Mouse (Mus musculus) limb, embryonic 11.5 days (tissue): ENCODE measurements around the gene Tfap4. TPM values are rescaled to one million over a fixed set of nuclear protein-coding genes. Genes with fewer than 3 reads are reported as not detected.
A peak's percentile ranks its signal among the peaks of the same experiment; 100 is the strongest.

Experiments
- ATAC-seq: fragments of 200-750 bp; cut with Nextera tagmentation; 2 replicates; pipeline ENCODE4 v1.8.0; 2017; ENCODE audit warnings: low read depth; ENCODE audit not compliant: insufficient number of reproducible peaks, low FRiP score, low TSS enrichment
- DNase-seq: peaks from one replicate; pipeline ENCODE4 v3.0.0-alpha.2; 2015; ENCODE audit warnings: low spot score
- H3K27ac ChIP-seq: fragments of 300-500 bp; sonication (generic); replicated peaks from 2 replicates; pipeline ENCODE4 v1.5.1; 2014; ENCODE audit warnings: low read depth, mild to moderate bottlenecking, low read length
- H3K27me3 ChIP-seq: fragments of 300-500 bp; sonication (generic); 2 replicates; pipeline ENCODE4 v1.6.1; 2014; ENCODE audit warnings: mild to moderate bottlenecking, low read length, mixed read lengths; ENCODE audit not compliant: control insufficient read depth, insufficient read depth
- H3K36me3 ChIP-seq: fragments of 300-500 bp; sonication (generic); 2 replicates; pipeline ENCODE4 v1.6.1; 2014; ENCODE audit warnings: mild to moderate bottlenecking, low read length, moderate library complexity, mixed read lengths; ENCODE audit not compliant: control insufficient read depth, insufficient read depth
- H3K4me1 ChIP-seq: fragments of 300-500 bp; sonication (generic); 2 replicates; pipeline ENCODE4 v1.6.1; 2014; ENCODE audit warnings: low read length, mixed read lengths; ENCODE audit not compliant: control insufficient read depth, insufficient read depth
- H3K4me2 ChIP-seq: fragments of 300-500 bp; sonication (generic); 2 replicates; pipeline ENCODE4 v1.6.1; 2014; ENCODE audit warnings: low read depth, mild to moderate bottlenecking, moderate library complexity; ENCODE audit not compliant: severe bottlenecking
- H3K4me3 ChIP-seq: fragments of 300-500 bp; sonication (generic); 2 replicates; pipeline ENCODE4 v1.5.1; 2014; ENCODE audit warnings: low read depth, low read length
- H3K9ac ChIP-seq: fragments of 300-500 bp; sonication (generic); 2 replicates; pipeline ENCODE4 v1.6.1; 2014; ENCODE audit warnings: mild to moderate bottlenecking, low read length
- H3K9me3 ChIP-seq: fragments of 300-500 bp; sonication (generic); 2 replicates; pipeline ENCODE4 v1.6.1; 2016; ENCODE audit warnings: low read length; ENCODE audit not compliant: control insufficient read depth
- WGBS: fragments of 180-500 bp; shearing (Covaris S2); extraction: QIAGEN DNeasy Blood & Tissue Kit; methylation state at CpG from one replicate; pipeline ENCODE4 v1.1.7; 2014; 5-methylcytosine and 5-hydroxymethylcytosine counted together
- polyA plus RNA-seq: library from polyadenylated mRNA; unstranded; fragments of >200 nt; fragmentation: Nextera tagmentation; extraction: Ambion mirVana; gene quantifications from 2 replicates; pipeline ENCODE4 v1.2.1, GENCODE M21; 2014

Tfap4 gene
- polyA plus RNA-seq, 1 experiment from 2014 or later = 35.3 TPM

DNA sequence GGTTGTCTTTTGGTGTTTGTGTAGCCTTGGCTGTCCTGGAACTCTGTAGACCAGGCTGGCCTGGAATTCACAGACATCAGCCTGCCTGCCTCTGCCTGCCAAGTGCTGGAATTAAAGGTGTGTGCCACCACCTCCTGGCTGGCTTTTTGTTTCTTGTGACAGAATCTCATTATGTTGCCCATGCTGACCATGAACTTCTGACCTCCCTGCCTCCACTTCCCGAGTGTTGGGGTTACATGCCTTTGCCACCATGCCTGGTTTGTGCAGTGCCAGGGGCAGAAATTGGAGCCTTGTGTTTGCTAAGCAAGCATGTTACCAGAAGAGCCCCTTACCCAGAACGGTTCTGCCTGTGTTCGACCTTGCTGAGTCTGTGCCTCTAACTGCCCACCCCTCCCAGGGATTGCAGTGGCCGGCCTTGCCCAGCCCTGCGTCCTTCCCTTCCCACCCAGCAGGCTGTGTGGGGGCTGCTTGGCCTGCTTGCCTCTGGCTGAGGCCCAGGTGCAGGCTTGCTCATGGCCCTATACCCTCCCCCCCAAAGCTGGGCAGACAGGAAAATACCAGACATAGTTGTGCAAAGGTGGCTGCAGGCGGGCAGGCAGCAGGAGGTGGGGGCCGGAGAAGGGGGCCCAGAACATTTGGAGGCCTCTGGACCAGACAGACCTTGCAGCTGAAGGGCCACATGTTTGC lies 43.3 kb upstream of the Tfap4 start:
- DNase-seq (peak; percentile 72), ATAC-seq (peak; percentile 53)
- Histone ChIP-seq H3K9ac (peak overlapping the region; percentile 14; the same call in 1 of the 2 replicates), H3K9me3 (no peaks in the 10 kb centered on the region), H3K27ac (peak overlapping the region; percentile 90), H3K27me3 (no peaks in the 10 kb centered on the region), H3K36me3 (no peaks in the 10 kb centered on the region), H3K4me2 (peak overlapping the region; percentile 28), H3K4me3 (no peak overlapping the region), H3K4me1 (peaks cover 85% of the 10 kb centered on the region)
- WGBS = 10% methylated on average over 7 of the region's 7 CpGs

DNA sequence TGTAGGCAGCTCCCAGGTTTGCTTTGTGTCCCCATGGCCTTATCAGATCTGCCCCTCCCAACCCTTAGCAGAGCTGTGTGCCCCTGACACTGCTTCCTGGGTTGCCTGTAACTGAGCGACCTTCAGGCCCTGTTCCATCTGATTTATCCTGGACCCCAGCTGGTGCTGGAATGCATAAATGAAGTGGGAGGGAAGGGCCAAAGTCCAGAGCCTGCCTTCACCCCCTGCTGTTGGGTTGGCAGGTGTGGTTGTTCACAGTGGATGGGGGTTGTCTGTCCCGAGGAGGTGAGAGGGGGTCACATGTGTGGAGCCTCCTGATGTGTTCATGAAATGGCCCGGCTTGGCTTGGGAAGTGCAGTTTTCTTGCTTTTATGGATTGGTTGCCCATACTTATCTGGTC lies 42.5 kb upstream of the Tfap4 start:
- no peak for ATAC-seq
- no peak for DNase-seq
- Histone ChIP-seq H3K36me3 (no peaks in the 10 kb centered on the region), H3K9me3 (no peaks in the 10 kb centered on the region), H3K4me2 (peak overlapping the region; percentile 10; the same call in 1 of the 2 replicates), H3K9ac (no peak overlapping the region), H3K4me1 (peaks cover 90% of the 10 kb centered on the region), H3K4me3 (no peak overlapping the region), H3K27me3 (no peaks in the 10 kb centered on the region), H3K27ac (peak overlapping the region; percentile 90)
- 16% methylated on average over 3 of the region's 3 CpGs for WGBS

DNA sequence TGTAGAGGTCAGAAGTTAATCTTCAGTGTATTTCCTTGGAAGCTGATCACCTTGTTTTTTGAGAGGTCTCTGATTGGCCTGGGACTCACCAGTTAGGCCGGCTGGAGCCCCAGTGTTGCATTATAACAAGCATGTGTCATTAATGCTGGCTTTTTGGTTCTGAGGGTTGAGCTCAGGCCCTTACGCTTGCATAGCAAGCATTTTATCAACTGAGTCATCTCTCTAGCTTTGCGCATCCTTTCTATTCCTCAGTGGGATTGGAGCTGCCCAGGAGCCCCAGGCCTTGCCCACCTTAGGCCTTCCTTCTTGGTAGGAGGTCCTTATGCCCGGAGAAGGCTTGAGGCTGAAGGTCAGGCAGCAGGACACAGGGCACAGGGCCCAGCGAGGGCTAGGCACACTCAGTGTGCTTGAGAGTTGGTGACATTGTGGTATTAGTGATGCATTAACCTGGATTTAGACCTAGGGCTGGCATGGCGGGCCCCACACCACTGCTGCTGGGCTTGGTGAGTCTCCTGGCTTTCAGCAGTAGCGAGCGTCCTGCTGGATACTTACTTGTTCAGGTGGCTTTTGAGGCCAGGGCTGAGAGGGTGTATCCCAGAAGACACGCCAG lies 41.2 kb upstream of the Tfap4 start:
- no peaks in the 10 kb centered on the region for H3K27me3 ChIP-seq
- no peak for ATAC-seq
- WGBS = 79% methylated on average over 9 of the region's 9 CpGs
- H3K9ac ChIP-seq = peak overlapping the region; percentile 7; the same call in 1 of the 2 replicates
- no peak for DNase-seq
- no peak overlapping the region for H3K4me2 ChIP-seq
- H3K4me1 ChIP-seq = peaks cover 91% of the 10 kb centered on the region
- H3K4me3 ChIP-seq = no peak overlapping the region
- peak overlapping the region; percentile 65 for H3K27ac ChIP-seq
- H3K9me3 ChIP-seq = no peaks in the 10 kb centered on the region
- H3K36me3 ChIP-seq = no peaks in the 10 kb centered on the region

DNA sequence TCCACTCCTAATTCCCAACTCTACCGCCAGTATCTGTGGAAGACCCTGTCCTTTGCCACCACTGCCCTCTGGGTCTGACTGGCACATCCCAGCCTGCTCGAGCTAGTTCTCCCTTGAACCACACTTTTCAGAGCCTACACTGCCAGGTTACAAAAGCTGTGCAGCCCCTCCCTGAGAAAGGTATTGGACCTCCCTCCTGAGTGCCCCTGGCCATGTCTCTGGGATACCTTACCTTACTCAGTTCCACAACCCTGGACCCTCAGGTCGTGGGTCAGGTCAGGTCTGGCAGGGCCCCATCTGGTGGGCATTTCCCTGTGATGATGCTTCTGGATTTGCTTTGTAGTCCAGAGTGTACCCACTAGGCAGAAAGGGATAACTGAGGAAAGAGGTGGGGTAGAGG lies 40.0 kb upstream of the Tfap4 start:
- peaks cover 84% of the 10 kb centered on the region for H3K4me1 ChIP-seq
- H3K27me3 ChIP-seq = no peaks in the 10 kb centered on the region
- WGBS = 77% methylated on average over 3 of the region's 3 CpGs

DNA sequence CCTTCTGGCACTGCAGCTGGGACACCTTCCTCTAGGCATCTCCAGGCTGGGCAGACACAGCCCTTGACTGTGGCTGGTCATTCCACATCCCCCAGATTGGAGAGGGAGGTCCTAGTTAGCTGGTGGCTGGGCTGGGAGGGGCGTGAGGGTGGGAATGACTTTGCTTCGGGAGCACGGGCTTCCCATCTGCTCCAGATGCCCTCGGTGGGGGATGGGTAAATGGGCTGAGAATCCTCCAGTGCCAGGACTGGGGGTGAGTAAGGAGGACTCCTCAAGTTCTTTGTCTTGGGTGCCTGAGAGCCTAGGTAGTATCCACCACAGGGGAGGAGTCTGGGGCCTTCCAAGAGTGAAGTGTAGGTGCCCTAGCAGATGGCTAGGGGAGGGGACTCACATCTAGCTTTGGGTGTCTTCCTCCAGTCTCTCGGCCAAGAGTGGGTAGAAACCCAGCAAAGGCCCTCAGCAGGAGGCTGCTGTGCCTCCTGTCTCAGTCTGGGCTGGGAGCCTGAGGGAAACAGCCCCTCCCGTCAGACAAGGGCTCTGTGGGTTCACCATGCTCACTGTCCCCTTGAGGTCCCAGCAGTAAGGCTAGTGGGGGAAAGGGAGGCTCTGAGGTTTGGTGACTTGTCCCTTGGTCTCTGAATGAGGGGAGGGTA lies 39.4 kb upstream of the Tfap4 start:
- DNase-seq = no peak
- peak overlapping the region; percentile 23; the same call in 1 of the 2 replicates for H3K9ac ChIP-seq
- 15% methylated on average over 6 of the region's 6 CpGs for WGBS
- H3K27me3 ChIP-seq = no peaks in the 10 kb centered on the region
- H3K4me1 ChIP-seq = peaks cover 79% of the 10 kb centered on the region
- no peaks in the 10 kb centered on the region for H3K36me3 ChIP-seq
- H3K4me2 ChIP-seq = peak overlapping the region; percentile 3; the same call in 1 of the 2 replicates
- no peak overlapping the region; the same call in 1 of the 2 replicates for H3K27ac ChIP-seq
- no peak overlapping the region for H3K4me3 ChIP-seq
- no peaks in the 10 kb centered on the region for H3K9me3 ChIP-seq
- no peak for ATAC-seq

More for the DNA sequence above, 40.0 kb upstream of the Tfap4 start:
- no peak for DNase-seq
- Histone ChIP-seq H3K4me3 (no peak overlapping the region), H3K9me3 (no peaks in the 10 kb centered on the region), H3K36me3 (no peaks in the 10 kb centered on the region), H3K27ac (no peak overlapping the region), H3K4me2 (no peak overlapping the region), H3K9ac (no peak overlapping the region)
- no peak for ATAC-seq

DNA sequence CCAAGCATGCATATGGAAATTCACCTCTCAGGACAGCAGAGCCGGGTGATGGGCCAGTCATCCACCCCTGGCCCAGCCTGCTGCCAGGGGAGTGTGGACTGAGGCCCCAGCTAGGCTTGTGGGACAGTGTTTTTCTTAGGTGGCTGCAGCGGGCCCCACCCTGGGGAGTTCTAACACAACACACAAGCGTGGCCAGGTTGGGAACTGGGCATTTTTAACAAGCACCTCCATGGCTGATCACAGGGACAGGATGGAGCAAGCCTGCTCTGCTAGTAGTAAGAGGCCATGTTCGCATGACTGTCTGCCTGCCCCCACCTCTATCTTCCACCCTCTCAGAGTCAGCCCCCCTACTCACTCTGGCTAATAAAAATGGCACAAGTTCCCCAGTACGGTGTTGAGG lies 38.4 kb upstream of the Tfap4 start:
- ATAC-seq = no peak

DNA sequence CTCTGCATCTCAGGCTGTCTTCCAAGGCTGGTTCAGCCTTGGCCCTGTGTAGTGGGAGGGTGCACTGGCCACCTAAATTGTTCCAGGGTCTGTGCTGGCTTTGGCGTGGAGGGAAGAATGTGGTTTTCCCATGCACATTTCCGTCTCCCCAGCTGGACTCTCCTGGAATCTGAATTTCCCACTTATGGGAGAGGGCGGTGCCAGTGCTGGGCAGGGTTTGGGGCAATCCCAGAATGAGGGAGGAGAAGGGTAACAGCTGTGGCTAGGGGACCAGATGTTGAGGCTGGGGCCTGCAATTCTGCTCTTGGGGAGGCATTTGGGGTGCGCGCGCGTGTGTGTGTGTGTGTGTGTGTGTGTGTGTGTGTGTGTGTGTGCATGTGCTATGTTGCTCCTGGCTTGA lies 37.6 kb upstream of the Tfap4 start:
- Histone ChIP-seq H3K4me3 (peak overlapping the region; percentile 64; the same call in 1 of the 2 replicates), H3K36me3 (no peaks in the 10 kb centered on the region), H3K27me3 (no peaks in the 10 kb centered on the region), H3K27ac (0 out of 2 replicates have a peak overlapping the region, but pooled peaks have one; percentile 36), H3K9me3 (no peaks in the 10 kb centered on the region), H3K9ac (0 out of 2 replicates have a peak overlapping the region, but pooled peaks have one; percentile 47), H3K4me1 (peaks cover 75% of the 10 kb centered on the region), H3K4me2 (peak overlapping the region; percentile 99)
- DNase-seq (no peak), ATAC-seq (no peak)
- whole genome bisulfite sequencing = 40% methylated on average over 5 of the region's 7 CpGs

More for the DNA sequence above, 38.4 kb upstream of the Tfap4 start:
- WGBS = 54% methylated on average over 5 of the region's 5 CpGs
- 0 out of 2 replicates have a peak overlapping the region, but pooled peaks have one; percentile 30 for H3K27ac ChIP-seq
- H3K27me3 ChIP-seq = no peaks in the 10 kb centered on the region
- no peak for DNase-seq
- H3K4me2 ChIP-seq = peak overlapping the region; percentile 20
- H3K4me1 ChIP-seq = peaks cover 78% of the 10 kb centered on the region
- H3K9me3 ChIP-seq = no peaks in the 10 kb centered on the region
- H3K4me3 ChIP-seq = 0 out of 2 replicates have a peak overlapping the region, but pooled peaks have one; percentile 12
- no peaks in the 10 kb centered on the region for H3K36me3 ChIP-seq
- H3K9ac ChIP-seq = peak overlapping the region; percentile 47; the same call in 1 of the 2 replicates

DNA sequence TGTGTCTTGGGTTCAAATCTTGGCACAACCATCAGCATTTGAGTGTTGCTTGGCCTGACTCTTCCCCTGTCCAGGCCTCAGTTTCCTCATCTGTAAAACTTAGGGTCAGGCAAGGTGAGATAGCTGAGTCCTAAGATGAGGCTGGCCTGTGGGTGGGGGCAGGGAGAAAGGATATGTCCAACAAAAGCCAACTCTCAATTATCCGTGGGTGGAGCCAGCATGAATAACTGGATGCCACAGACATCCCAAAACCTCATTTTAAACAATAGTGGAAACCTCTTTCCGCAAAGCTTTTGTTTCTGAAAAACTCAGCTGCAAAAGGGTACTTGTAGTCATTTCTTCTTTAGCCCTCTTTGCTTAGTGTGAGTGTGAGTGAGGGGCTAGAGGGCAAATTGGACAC lies 37.2 kb upstream of the Tfap4 start:
- H3K36me3 ChIP-seq = no peaks in the 10 kb centered on the region
- no peaks in the 10 kb centered on the region for H3K27me3 ChIP-seq
- H3K4me2 ChIP-seq = peak overlapping the region; percentile 99
- H3K9ac ChIP-seq = 0 out of 2 replicates have a peak overlapping the region, but pooled peaks have one; percentile 7
- DNase-seq = no peak
- peak overlapping the region; percentile 64 for H3K4me3 ChIP-seq
- 68% methylated on average over 2 of the region's 2 CpGs for WGBS
- peaks cover 71% of the 10 kb centered on the region for H3K4me1 ChIP-seq
- H3K27ac ChIP-seq = peak overlapping the region; percentile 85; the same call in 1 of the 2 replicates
- no peak for ATAC-seq
- no peaks in the 10 kb centered on the region for H3K9me3 ChIP-seq
